Mouse (Mus musculus) c-Kit-positive CD71-positive TER-119-positive erythroid progenitor cells, embryonic 14.5 days (primary cell): ENCODE measurements at regions not wholly inside any gene's neighbourhood (a gene's known extent, or its start where the extent isn't known, plus 50 kb on each side); places are given as distances from the start of the nearest gene placed in this dataset.

ENCODE experiments used
- DNase-seq: peaks from one replicate; pipeline ENCODE4 v3.0.0-alpha.2; 2013; ENCODE audit warnings: low spot score

- no peak for DNase-seq
These were observed 307.1 kb upstream of the Pkn2 start for GRCm38 (mm10) chr3:143188931-143189330.

DNA sequence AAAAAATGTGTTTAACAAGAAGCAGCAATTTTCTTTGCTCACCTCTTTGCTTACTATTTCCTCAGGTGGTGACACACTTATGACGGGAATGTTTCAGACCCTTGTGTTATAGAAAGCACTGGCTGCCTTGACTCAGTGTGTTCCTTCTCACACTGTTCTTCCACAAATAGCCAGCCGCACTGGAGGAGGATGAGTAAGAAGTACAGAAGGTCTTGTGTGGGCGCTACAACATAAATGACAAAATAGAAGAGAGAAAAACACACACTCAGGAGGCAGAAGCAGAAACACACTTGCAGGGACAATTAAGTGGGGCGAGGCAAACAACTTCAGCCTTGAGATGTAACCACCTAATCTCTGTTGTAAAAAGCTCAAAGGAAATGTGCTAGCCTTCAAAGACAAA is 292.2 kb upstream of the Pkn2 start:
- no peak for DNase-seq

GRCm38 (mm10) chr3:143162444-143162843 is 280.6 kb upstream of the Pkn2 start:
- DNase-seq = no peak

DNA sequence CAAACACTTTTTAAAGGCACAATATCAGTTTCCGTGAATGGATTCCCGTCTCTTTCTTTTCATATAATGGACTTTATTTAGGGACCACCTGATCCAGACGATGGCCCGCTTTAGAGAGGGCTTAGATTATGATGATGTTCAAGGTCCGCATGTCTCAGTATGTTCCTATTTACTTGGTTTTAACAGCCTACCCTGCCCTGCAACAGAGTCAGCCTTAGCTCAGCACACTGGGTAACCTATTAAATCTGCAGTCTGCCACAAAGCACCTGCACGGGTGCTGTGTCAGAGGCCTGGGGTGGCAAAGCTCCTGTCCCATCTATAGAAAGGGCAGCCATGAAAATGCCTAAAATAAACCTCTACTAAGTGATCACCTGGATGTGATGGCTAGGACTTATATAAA is 280.2 kb upstream of the Pkn2 start:
- DNase-seq = no peak

DNA sequence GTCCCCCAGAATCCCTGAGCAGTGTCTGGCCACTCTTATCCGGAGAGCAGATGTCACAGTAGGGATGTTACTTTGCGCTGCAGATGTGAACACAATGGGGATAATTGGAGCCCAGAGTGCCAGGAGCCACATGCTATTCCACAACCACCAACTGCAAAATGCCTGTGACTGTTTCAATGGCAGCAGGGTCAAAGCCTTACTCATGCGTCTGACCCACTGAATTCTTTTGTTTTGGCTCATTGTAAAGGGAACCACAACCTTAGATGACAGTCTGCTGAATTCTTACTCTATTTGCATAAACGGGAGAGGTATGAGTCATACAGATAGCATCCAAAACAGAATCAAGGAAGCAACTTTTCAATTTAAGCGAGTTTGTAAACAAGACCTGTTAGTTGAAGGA is 276.8 kb upstream of the Pkn2 start:
- no peak for DNase-seq

- DNase-seq = no peak
These were observed 275.1 kb upstream of the Pkn2 start for GRCm38 (mm10) chr3:143156733-143157524.

DNA sequence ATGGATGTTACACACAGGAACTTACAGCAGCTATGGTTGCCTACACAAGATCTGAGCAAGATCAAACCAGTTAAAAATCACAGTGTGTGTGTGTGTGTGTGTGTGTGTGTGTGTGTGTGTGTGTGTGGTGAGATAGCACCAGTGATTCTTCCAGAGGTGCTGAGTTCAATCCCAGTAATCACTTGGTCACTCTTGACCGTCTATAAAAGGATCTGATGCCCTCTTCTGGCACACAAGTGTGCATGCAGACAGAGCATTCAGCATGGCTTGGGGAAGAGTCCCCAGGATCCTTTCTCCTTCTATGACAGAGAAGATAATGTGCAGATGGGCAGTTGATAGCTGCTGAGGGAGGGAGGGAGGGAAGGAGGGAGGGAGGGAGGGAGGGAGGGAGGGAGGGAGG is 274.4 kb upstream of the Pkn2 start:
- DNase-seq = no peak

GRCm38 (mm10) chr3:143155556-143155955 is 273.8 kb upstream of the Pkn2 start:
- no peak for DNase-seq

- DNase-seq = no peak
These were observed 265.7 kb upstream of the Pkn2 start for GRCm38 (mm10) chr3:143147471-143147870.

- DNase-seq = no peak
These were observed 257.1 kb upstream of the Pkn2 start for GRCm38 (mm10) chr3:143138952-143139351.

DNA sequence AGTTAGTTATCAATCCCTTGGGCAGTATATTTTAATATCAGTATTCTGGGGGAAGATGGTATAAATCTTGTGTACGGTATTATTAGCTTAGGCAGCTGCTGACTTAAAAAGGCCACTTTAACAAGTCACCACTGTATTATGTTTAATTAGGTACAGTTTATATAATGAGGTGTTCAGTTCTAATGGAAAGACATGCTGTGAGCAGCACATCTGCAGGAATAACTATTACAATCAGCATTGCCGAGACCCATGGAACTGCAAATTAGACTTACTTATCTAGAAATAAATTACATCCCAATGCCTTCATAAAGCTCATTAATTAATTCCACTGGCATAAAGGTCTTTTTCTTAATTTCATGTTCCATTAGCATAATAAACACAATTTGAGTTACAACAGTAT is 252.7 kb upstream of the Pkn2 start:
- DNase-seq = no peak

DNA sequence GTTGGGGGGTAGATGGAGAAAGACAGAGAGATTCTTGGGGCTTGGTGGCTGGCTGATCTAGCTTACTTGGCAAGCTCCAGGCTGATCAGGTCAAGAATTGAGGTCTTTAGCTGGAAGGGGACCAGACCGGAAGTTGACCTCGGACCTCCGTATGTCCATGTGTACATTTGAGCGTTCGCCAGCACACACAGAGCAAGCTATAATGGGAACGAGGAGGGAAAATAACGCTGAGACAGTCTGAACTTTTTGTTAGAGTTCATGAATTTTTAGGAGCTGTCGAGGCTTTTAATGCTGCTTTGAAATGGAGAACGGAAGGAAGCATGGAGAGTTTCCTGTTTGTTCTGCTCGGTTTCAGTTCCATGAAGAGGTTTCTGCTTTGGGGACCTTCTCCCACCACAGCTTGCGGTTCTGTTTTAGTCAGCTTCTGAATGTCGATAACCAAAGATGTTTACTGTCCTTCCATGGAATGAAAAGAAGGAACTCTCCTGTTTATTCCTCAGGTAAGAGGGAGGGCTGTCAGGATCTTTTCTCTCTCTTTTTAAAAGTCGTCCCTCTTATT is 226.0 kb upstream of the Pkn2 start:
- no peak for DNase-seq

- no peak for DNase-seq
These were observed 222.9 kb upstream of the Pkn2 start for GRCm38 (mm10) chr3:143104734-143105133.

DNA sequence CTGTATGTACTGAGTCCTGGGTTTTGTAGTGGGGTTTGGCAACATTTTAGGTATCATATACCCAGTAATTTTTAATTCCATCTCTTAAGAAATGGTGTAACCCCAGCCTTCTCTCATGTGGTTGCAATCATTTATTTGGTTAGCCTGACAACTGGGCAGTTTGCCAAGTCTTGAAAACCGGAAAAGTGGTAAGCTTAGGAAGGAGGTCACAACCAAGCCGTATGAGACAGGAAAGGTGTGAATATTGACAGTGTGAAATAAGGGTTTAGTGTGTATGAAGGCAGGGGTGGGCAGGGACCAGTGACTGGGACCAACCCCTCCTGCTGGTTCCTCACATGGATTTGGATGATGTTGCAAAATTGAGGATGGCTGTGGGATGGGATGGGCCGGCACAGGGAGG is 221.5 kb upstream of the Pkn2 start:
- no peak for DNase-seq

- DNase-seq = no peak
These were observed 219.2 kb upstream of the Pkn2 start for GRCm38 (mm10) chr3:143100810-143101645.

GRCm38 (mm10) chr3:143100203-143100602 is 218.4 kb upstream of the Pkn2 start:
- DNase-seq = no peak

GRCm38 (mm10) chr3:143092206-143092605 is 210.4 kb upstream of the Pkn2 start:
- no peak for DNase-seq

DNA sequence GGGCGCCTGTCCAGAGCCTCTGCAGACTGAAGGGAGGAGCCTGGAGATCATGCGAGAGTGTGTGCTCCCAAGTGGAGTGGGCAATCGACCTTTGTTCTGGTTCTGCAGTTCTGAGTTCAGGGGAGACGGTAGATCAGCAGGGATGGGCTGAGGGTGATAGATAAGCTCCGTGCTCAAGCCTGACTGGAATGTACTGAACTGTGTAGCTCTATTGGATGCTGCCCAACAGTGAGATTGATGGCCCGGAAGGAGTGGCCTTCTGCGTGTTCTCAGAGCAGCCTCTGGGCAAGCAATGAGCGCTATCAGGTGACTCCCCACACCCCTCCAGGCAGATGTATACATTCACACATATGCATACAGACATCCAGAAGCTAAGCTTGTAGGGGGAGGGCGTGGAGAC is 209.1 kb upstream of the Pkn2 start:
- no peak for DNase-seq

- DNase-seq = no peak
These were observed 208.5 kb upstream of the Pkn2 start for GRCm38 (mm10) chr3:143090316-143090715.

DNA sequence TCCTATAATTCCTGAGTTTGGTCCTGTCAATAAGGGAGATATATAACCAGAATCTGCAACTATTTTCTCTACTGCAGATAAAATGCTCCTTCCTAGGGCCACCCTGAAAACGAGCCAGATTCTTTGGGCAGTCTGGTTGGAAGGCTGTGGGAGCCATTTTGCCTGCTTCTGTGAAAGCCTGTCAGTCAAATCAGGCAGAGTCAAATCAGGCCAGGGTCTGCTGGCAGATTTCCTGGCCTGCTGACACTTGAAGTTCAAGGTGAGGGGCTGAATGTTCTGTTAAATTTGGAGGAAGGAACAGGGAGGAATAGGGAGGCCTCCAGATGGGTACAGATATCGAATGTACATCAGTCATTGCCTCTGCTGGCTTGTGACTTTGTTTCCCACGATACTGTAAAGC is 206.0 kb upstream of the Pkn2 start:
- DNase-seq = no peak

GRCm38 (mm10) chr3:143078310-143078709 is 196.5 kb upstream of the Pkn2 start:
- no peak for DNase-seq

- DNase-seq = no peak
These were observed 190.1 kb upstream of the Pkn2 start for GRCm38 (mm10) chr3:143071839-143072373.

- DNase-seq = no peak
These were observed 173.1 kb upstream of the Pkn2 start for GRCm38 (mm10) chr3:143054858-143055257.
